21 mouse cellular contexts compared by ENCODE assay signal in the genomic region with DNA sequence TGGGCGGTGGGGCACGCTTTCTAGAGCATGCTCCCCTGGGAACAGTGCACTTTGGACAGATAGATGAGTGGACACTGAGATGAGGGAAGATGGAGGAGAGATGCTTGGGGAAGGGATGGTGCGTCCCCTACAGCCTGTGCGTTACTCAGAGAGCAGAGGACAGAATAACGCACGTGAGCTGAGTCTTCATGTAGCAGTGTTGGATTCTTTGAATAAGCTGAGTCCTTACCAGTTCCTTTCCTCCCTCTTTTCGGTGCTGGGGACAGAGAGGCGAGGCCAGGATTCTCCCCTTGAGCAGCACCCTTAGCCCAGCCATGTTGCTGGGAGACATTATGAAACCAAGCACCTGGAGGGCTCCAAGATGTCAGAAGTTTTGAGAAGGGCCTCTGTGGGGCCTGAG.
DNase-seq lines count a peak whose midpoint lies in the region; ATAC-seq and TF ChIP-seq lines count a peak whose summit lies in the region.
"Had no signal": no experiment of that assay in that cellular context is flagged by ENCODE, and none has a peak within 500 bp of the region (broad histone marks: within the 10 kb centered on the region; RNA-seq: fewer than 3 reads in every experiment).

No protein-coding gene starts in this region.

- ATAC-seq in frontal cortex, adult (ENCODE audit: low TSS enrichment), result 0 out of 2 replicates have a peak, but pooled peaks have one; percentile 11
- ATAC-seq: forebrain, embryonic 16.5 days; hindbrain, embryonic 16.5 days; inflammation-experienced regulatory T-cells, adult 6 months had no signal

- TF ChIP-seq CTCF in layer of hippocampus, adult 2 months (conservative IDR thresholded peaks at IDR 0.05), result no peak

- no peak for DNase-seq in frontal cortex, adult 2 months (ENCODE audit: extremely low spot score in 1 of 2, low spot score in 1 of 2)
- DNase-seq in layer of hippocampus, adult 2 months (ENCODE audit: low spot score in 2 of 2), result no peak
- no peak for DNase-seq in layer of hippocampus, postnatal 10 days (ENCODE audit: low spot score in 2 of 2)
- DNase-seq in thymus, postnatal 0 days (ENCODE audit: low spot score), result peak; percentile 19
- DNase-seq in thymus, postnatal 36 days, result no peak
- no peak for DNase-seq in kidney, adult 9 months
- DNase-seq: adrenal gland, adult 2 months; adrenal gland, postnatal 25 days; cerebellum, adult 18-20 months; cerebellum, adult 9-11 months; cerebellum, postnatal 36 days; gastrocnemius, adult 2 months; gastrocnemius, postnatal 25 days; heart, postnatal 4 days; kidney, adult 11 months had no signal

- no peak overlapping the region for H3K4me3 ChIP-seq in layer of hippocampus, adult 2 months
- H3K4me3 ChIP-seq: gastrocnemius, adult 2 months; heart, embryonic 12.5 days; hindbrain, embryonic 12.5 days had no signal

- peak overlapping the region; percentile 40; the same call in 1 of the 2 replicates for H3K27ac ChIP-seq in layer of hippocampus, adult 2 months
- H3K27ac ChIP-seq: gastrocnemius, adult 2 months; hindbrain, embryonic 12.5 days had no signal
